Mouse (Mus musculus) kidney, postnatal 25 days (tissue): ENCODE measurements around the gene Vmn2r91.
"Not testable (repeated sequence)": the region's sequence is repeated elsewhere in the genome, so short reads cannot be mapped to it uniquely, and the experiment has no call there.

Experiments used
- DNase-seq, 2 experiments: peaks; one replicate each; pipeline ENCODE4 v3.0.0; 2021; ENCODE audit warnings: mixed read lengths in 2 of 2

Vmn2r91 gene

GRCm38 (mm10) chr17:18084716-18085115 lies at the start of gene Vmn2r91:
TSS of gene Vmn2r91 (plus strand) at chr17:18085016.
- DNase-seq, result not testable (repeated sequence)

DNA sequence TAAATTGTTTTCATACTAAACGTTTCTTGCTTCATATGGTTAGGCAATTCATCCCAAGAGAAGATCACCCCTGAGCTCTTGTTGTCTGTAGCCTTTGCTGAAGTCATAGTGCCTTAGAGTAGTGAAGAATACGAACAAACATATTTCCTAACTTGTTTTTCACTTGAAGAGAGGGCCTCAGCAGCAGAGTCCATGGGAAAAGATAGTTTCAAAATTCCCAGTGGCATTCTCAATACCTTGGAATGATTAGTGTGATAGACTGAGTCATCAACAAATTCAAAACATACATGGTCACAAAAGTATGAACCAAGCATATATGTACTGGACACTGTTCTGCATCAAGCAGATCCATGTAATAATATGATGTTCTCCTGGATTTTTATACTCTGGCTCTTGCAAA lies 35.7 kb upstream of the Vmn2r91 start, which contains the start of gene Vmn2r124:
Vmn2r124 (plus strand) TSS at position 301 of the 400 bp plus-strand sequence.
- no peak for DNase-seq

DNA sequence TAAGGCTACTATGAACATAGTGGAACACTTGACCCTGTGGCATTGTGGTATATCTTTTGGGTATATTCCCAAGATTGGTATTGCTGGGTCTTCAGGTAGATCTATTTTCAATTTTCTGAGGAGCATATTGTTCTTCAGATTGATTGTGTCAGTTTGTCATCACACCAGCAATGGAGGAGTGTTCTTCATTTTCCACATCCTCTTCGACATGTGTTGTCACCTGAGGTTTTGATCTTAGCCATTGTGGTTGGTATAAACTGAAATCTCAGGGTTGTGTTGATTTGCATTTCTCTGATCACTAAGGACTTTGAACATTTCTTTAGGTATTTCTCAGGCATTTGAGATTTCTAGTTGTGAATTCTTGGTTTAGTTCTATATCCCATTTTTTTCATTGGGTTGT lies 10.8 kb downstream of the Vmn2r91 start:
- DNase-seq, result not testable (repeated sequence)

DNA sequence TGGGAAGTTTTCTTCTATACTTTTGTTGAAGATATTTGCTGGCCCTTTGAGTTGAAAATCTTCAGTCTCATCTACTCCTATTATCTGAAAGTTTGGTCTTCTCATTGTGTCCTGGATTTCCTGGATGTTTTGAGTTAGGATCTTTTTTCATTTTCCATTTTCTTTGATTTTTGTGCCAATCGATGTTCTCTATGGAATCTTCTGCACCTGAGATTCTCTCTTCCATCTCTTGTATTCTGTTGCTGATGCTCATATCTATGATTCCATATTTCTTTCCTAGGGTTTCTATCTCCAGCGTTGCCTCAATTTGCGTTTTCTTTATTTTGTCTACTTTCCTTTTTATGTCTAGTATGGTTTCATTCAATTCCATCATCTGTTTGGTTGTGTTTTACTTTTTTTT lies 17.4 kb downstream of the Vmn2r91 start:
- DNase-seq, result not testable (repeated sequence)

- not testable (repeated sequence) for DNase-seq
Measured at GRCm38 (mm10) chr17:18151587-18151986, 66.8 kb downstream of the Vmn2r91 start, which contains the start of gene Vmn2r92. TSS of gene Vmn2r92 (plus strand) at chr17:18151887.

GRCm38 (mm10) chr17:18161194-18161593 lies 76.4 kb downstream of the Vmn2r91 start:
- DNase-seq, result not testable (repeated sequence)
